Mouse (Mus musculus): ENCODE data around the gene Zbp1. TPM values are rescaled to one million over a fixed set of nuclear protein-coding genes. Genes with fewer than 3 reads are reported as not detected.

Gene Zbp1
- polyA plus RNA-seq, 1 experiment: 63.7 TPM

DNA sequence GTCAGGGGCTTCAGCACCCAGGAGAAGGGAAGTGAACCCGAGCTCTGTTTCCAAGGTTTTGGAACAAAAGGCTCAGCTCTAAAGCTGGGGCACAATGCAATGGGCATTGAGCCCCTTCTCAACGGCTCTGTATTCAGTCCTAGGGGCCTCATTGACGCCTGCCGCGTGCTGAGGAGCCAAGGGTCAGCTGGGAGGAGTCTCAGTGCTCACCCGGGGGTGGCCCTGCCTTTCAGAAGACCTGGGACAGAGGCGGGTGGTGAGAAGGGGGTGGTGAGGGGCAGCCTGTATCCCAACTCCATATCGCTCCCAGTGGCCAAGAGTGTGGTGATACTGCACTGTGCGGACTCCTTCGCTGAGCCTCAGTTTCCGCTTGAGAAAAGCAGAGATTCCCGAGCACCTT, 24.2 kb upstream of the Zbp1 start:
- no peak for DNase-seq
- peaks cover 24% of the 10 kb centered on the region for H3K4me1 ChIP-seq (replicated peaks; ENCODE audit: control insufficient read depth, insufficient read depth, low read length)
- no peak overlapping the region for H3K4me3 ChIP-seq (ENCODE audit: control insufficient read depth, insufficient read depth, low read length)
- WGBS: 89% methylated on average over 12 of the region's 12 CpGs
- TF ChIP-seq POLR2A (IDR thresholded peaks at IDR 0.05; ENCODE audit: control insufficient read depth, extremely low read depth, insufficient read depth, low read length, poor library complexity): no peak
- TF ChIP-seq CTCF (IDR thresholded peaks at IDR 0.05; ENCODE audit: borderline replicate concordance, control insufficient read depth, extremely low read depth, insufficient read depth, low read length, poor library complexity): no peak
- no peaks in the 10 kb centered on the region for H3K36me3 ChIP-seq (ENCODE audit: control insufficient read depth, insufficient read depth, low read length)
- no peaks in the 10 kb centered on the region for H3K27me3 ChIP-seq (ENCODE audit: control insufficient read depth, insufficient read depth, low read length)
- H3K27ac ChIP-seq (ENCODE audit: control insufficient read depth, insufficient read depth, low read length): no peak overlapping the region

DNA sequence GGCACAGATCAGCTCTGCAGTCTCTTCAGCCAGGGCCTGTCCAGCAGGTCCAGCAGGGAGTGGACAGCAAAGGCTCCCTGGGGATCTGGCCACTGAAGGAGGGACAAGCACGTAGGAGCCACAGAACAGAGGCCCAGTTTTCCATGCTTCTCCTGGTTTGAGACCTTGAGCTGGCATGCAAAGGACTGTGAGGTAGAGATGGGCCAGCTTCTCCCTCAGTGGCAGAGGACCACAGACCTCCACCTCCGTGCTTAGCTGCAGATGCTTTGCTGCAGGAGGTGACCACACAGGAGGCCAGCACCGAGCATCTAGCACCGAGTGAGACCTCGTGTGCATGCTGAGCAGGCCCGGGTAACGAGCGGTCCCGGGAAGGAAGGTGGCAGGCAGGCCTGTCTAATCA, 22.0 kb upstream of the Zbp1 start:
- Histone ChIP-seq H3K27me3 (ENCODE audit: control insufficient read depth, insufficient read depth, low read length) (no peaks in the 10 kb centered on the region), H3K36me3 (ENCODE audit: control insufficient read depth, insufficient read depth, low read length) (no peaks in the 10 kb centered on the region), H3K27ac (ENCODE audit: control insufficient read depth, insufficient read depth, low read length) (no peak overlapping the region), H3K4me3 (ENCODE audit: control insufficient read depth, insufficient read depth, low read length) (no peak overlapping the region), H3K4me1 (replicated peaks; ENCODE audit: control insufficient read depth, insufficient read depth, low read length) (peaks cover 16% of the 10 kb centered on the region)
- DNase-seq: no peak
- 93% methylated on average over 9 of the region's 9 CpGs for WGBS
- TF ChIP-seq POLR2A (IDR thresholded peaks at IDR 0.05; ENCODE audit: control insufficient read depth, extremely low read depth, insufficient read depth, low read length, poor library complexity) (no peak), CTCF (IDR thresholded peaks at IDR 0.05; ENCODE audit: borderline replicate concordance, control insufficient read depth, extremely low read depth, insufficient read depth, low read length, poor library complexity) (no peak)

DNA sequence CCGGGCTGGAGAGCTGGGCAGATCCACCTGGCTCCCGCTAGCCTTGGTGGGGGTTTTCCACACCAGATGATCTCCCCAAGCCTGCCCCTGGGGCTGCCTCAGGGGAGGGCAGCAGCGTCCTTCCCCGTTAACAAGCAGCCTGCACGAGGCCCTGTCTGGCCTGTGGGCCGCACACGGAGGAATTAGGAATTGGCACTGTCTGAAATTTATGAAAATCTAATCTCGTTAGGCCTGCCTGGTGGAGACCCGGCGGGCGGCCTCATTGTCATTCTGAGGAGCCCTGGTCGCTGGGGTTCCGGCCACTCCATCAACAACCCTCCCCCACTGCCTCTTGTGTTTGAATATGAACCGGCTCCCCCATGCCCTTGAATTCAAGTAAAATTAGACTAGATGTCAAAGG, 19.8 kb upstream of the Zbp1 start:
- Histone ChIP-seq H3K27me3 (ENCODE audit: control insufficient read depth, insufficient read depth, low read length) (no peaks in the 10 kb centered on the region), H3K4me3 (ENCODE audit: control insufficient read depth, insufficient read depth, low read length) (no peak overlapping the region), H3K36me3 (ENCODE audit: control insufficient read depth, insufficient read depth, low read length) (no peaks in the 10 kb centered on the region), H3K27ac (ENCODE audit: control insufficient read depth, insufficient read depth, low read length) (no peak overlapping the region), H3K4me1 (replicated peaks; ENCODE audit: control insufficient read depth, insufficient read depth, low read length) (peaks cover 18% of the 10 kb centered on the region)
- TF ChIP-seq POLR2A (IDR thresholded peaks at IDR 0.05; ENCODE audit: control insufficient read depth, extremely low read depth, insufficient read depth, low read length, poor library complexity): no peak
- no peak for TF ChIP-seq CTCF (IDR thresholded peaks at IDR 0.05; ENCODE audit: borderline replicate concordance, control insufficient read depth, extremely low read depth, insufficient read depth, low read length, poor library complexity)
- no peak for DNase-seq
- WGBS: 94% methylated on average over 14 of the region's 14 CpGs

DNA sequence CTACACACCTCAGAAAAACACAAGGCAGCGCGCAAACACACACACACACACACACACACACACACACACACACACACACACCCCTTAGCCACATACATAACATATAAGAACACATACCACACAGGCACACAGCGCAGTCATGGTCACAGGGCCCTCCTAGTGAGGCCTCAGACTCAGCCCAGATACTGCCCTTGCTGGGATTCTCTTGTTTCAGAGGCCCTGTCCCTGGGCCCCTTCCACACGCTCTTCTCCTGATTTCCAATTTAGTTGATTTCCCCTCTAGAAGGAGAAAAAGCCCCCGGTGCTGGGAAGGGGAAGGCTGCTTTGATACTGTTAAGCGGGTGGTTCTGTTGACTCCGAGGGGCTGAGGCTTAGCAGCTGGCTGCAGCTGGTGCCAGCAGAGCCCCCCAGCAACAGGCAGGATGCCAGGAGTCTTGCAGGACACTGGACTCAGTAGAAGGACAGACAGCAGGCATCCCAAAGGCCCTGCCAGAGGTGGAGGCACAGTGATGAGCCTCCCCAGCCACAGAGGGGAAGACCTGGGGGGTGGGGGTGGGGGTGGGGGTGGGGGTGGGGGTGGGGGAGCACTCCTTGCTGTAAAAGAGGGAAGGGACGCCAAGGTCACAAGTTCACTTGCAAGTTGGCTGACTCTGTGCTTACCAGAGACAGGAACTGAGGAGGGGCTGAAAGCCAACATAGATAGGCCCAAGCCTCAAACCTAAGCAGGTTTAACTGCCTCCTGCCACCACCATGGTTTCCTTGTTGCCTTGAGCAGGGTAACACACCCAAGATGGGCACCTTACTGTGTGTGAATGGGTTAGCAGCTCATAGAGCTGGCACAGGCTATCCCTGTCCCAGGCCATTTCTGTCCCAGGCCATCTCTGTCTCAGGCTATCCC, 17.0 kb upstream of the Zbp1 start:
- Histone ChIP-seq H3K4me3 (ENCODE audit: control insufficient read depth, insufficient read depth, low read length) (no peak overlapping the region), H3K4me1 (replicated peaks; ENCODE audit: control insufficient read depth, insufficient read depth, low read length) (peaks cover 17% of the 10 kb centered on the region), H3K27ac (ENCODE audit: control insufficient read depth, insufficient read depth, low read length) (no peak overlapping the region), H3K27me3 (ENCODE audit: control insufficient read depth, insufficient read depth, low read length) (no peaks in the 10 kb centered on the region), H3K36me3 (ENCODE audit: control insufficient read depth, insufficient read depth, low read length) (no peaks in the 10 kb centered on the region)
- DNase-seq: no peak
- WGBS: 60% methylated on average over 8 of the region's 8 CpGs
- no peak for TF ChIP-seq CTCF (IDR thresholded peaks at IDR 0.05; ENCODE audit: borderline replicate concordance, control insufficient read depth, extremely low read depth, insufficient read depth, low read length, poor library complexity)
- no peak for TF ChIP-seq POLR2A (IDR thresholded peaks at IDR 0.05; ENCODE audit: control insufficient read depth, extremely low read depth, insufficient read depth, low read length, poor library complexity)

DNA sequence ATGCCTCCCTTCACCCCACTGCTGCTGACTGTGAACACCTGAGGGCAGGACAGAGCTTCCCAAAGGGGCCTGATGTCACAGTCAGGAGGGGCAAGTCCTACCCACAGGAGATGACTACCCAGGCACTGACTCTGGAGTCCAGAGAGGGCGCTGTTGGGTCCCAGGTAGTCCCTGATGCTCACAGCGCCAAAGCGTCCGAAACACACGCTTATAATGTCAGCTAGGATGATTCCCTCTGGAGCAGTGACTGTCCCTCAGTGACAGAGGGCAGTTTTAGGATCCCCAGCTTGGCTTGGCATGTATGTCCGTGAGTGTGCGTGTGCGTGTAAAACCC, 14.0 kb upstream of the Zbp1 start:
- TF ChIP-seq POLR2A (IDR thresholded peaks at IDR 0.05; ENCODE audit: control insufficient read depth, extremely low read depth, insufficient read depth, low read length, poor library complexity): no peak
- peak; percentile 24; the same call in 1 of the 2 replicates for TF ChIP-seq CTCF (IDR thresholded peaks at IDR 0.05; ENCODE audit: borderline replicate concordance, control insufficient read depth, extremely low read depth, insufficient read depth, low read length, poor library complexity)
- no peak for DNase-seq
- H3K36me3 ChIP-seq (ENCODE audit: control insufficient read depth, insufficient read depth, low read length): no peaks in the 10 kb centered on the region
- H3K27ac ChIP-seq (ENCODE audit: control insufficient read depth, insufficient read depth, low read length): no peak overlapping the region
- H3K4me1 ChIP-seq (replicated peaks; ENCODE audit: control insufficient read depth, insufficient read depth, low read length): peaks cover 30% of the 10 kb centered on the region
- H3K27me3 ChIP-seq (ENCODE audit: control insufficient read depth, insufficient read depth, low read length): no peaks in the 10 kb centered on the region
- H3K4me3 ChIP-seq (ENCODE audit: control insufficient read depth, insufficient read depth, low read length): no peak overlapping the region
- 97% methylated on average over 8 of the region's 8 CpGs for WGBS

DNA sequence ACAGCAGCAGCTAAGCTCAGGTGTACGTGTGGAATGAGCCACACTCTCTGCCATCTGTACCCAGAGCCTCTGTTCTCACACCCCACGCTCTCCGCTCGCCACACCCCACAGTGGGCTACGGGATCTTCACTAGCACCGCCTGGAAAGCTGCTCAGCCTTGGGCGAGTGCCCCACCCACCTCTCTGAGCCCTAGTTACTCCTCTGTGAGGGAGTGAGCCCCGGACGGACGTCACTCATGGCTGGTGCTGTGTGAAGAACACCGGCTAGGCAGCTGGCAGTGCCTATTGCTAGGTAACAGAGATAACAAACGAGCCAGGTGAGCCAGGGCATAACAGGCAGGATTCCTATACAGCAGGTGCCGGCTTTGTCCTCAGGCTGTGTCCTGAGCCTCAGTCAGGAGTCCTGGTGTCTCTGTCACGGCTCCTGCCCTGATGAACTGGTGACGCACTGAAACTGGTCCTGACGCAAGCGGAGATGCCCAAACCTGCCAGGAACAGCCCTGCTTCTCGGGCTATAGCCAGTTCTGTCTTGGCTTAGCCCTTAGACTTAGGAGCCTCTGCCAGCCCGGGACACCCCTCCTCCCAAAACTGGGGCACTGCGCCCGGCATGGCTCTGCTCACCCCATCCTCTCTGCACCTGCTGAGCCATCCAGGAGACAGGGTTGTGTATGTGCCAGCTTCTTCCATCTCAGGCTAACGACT, 13.5 kb upstream of the Zbp1 start:
- Histone ChIP-seq H3K36me3 (ENCODE audit: control insufficient read depth, insufficient read depth, low read length) (no peaks in the 10 kb centered on the region), H3K27ac (ENCODE audit: control insufficient read depth, insufficient read depth, low read length) (no peak overlapping the region), H3K4me3 (ENCODE audit: control insufficient read depth, insufficient read depth, low read length) (no peak overlapping the region), H3K27me3 (ENCODE audit: control insufficient read depth, insufficient read depth, low read length) (no peaks in the 10 kb centered on the region), H3K4me1 (replicated peaks; ENCODE audit: control insufficient read depth, insufficient read depth, low read length) (peaks cover 32% of the 10 kb centered on the region)
- 95% methylated on average over 22 of the region's 22 CpGs for WGBS
- no peak for DNase-seq
- TF ChIP-seq CTCF (IDR thresholded peaks at IDR 0.05; ENCODE audit: borderline replicate concordance, control insufficient read depth, extremely low read depth, insufficient read depth, low read length, poor library complexity): no peak
- TF ChIP-seq POLR2A (IDR thresholded peaks at IDR 0.05; ENCODE audit: control insufficient read depth, extremely low read depth, insufficient read depth, low read length, poor library complexity): no peak
